Mouse (Mus musculus) brain, adult 10 weeks (tissue): ENCODE results near the gene Rnf113a2. TPM values are rescaled to one million over a fixed set of nuclear protein-coding genes. Genes with fewer than 3 reads are reported as not detected.

ENCODE experiments used
- polyA plus RNA-seq: library from polyadenylated mRNA; stranded (reverse); fragments of 350-450 nt; fragmentation: Illumina TruSeq; extraction: RNeasy Lipid Tissue Mini Kit (QIAGEN cat#74804); gene quantifications from one replicate; pipeline ENCODE4 v1.2.3, GENCODE M21; 2015; ENCODE audit warnings: low read depth, low replicate concordance

Gene Rnf113a2
- polyA plus RNA-seq: 15.8 TPM

GRCm38 (mm10) chr12:84416834-84417604, at the start of gene Rnf113a2:
Gene Rnf113a2 (plus strand): TSS chr12:84417196.

GRCm38 (mm10) chr12:84408819-84409507, 8.0 kb upstream of the Rnf113a2 start, which contains the start of the genes Entpd5 and Bbof1:
Gene Entpd5 (minus strand): TSS chr12:84409029.
Gene Bbof1 (plus strand): TSS chr12:84409071.

GRCm38 (mm10) chr12:84450718-84451646, 34.0 kb downstream of the Rnf113a2 start, which contains the start of the genes Aldh6a1 and Lin52:
Gene Aldh6a1 (minus strand): TSS chr12:84451004.
Gene Lin52 (plus strand): TSS chr12:84451422.

Other genes with a start within 250 kb of the Rnf113a2 start
- gene Elmsan1, start 198.3 kb upstream of the Rnf113a2 start, polyA plus RNA-seq: 6.4 TPM
- 51.7 TPM for gene Ptgr2, start 132.0 kb upstream of the Rnf113a2 start, polyA plus RNA-seq
- gene Zfp410, start 100.3 kb upstream of the Rnf113a2 start, polyA plus RNA-seq: 36.8 TPM
- 31.8 TPM for gene Coq6, start 55.5 kb upstream of the Rnf113a2 start, polyA plus RNA-seq
- 13.5 TPM for gene Fam161b, start 55.4 kb upstream of the Rnf113a2 start, polyA plus RNA-seq
- 26.6 TPM for gene Entpd5, start 8.2 kb upstream of the Rnf113a2 start, polyA plus RNA-seq
- gene Bbof1, start 8.1 kb upstream of the Rnf113a2 start, polyA plus RNA-seq: 9.5 TPM
- 59.5 TPM for gene Aldh6a1, start 33.8 kb downstream of the Rnf113a2 start, polyA plus RNA-seq
- gene Lin52, start 34.2 kb downstream of the Rnf113a2 start, polyA plus RNA-seq: 31.9 TPM
- gene Vsx2, start 152.6 kb downstream of the Rnf113a2 start, polyA plus RNA-seq: 0.31 TPM
- gene Abcd4, start 200.2 kb downstream of the Rnf113a2 start, polyA plus RNA-seq: 17.4 TPM
- not detected for gene Vrtn, start 223.8 kb downstream of the Rnf113a2 start, polyA plus RNA-seq